Mouse (Mus musculus) A20 (cell line): ENCODE results near the gene Cmc4.

Source experiments
- DNase-seq: peaks from one replicate; pipeline ENCODE4 v3.0.0-alpha.2; 2011; ENCODE audit warnings: low read depth, low spot score

The Cmc4 gene

GRCm38 (mm10) chrX:75415936-75416785 lies at the start of gene Cmc4, which contains the start of the genes Mtcp1 and Brcc3:
Cmc4 (minus strand) TSS chrX:75416584.
Mtcp1 (minus strand) TSS chrX:75416588.
Brcc3 (plus strand) TSS chrX:75416628.
- DNase-seq, result peak; percentile 92

- no peak for DNase-seq
Observed at GRCm38 (mm10) chrX:75454597-75454996, 38.2 kb upstream of the Cmc4 start.

GRCm38 (mm10) chrX:75409711-75410110 lies 6.7 kb downstream of the Cmc4 start:
- no peak for DNase-seq

- no peak for DNase-seq
Observed at GRCm38 (mm10) chrX:75403350-75403749, 13.0 kb downstream of the Cmc4 start.

GRCm38 (mm10) chrX:75402668-75403067 lies 13.7 kb downstream of the Cmc4 start:
- DNase-seq, result no peak

GRCm38 (mm10) chrX:75399471-75399870 lies 16.9 kb downstream of the Cmc4 start:
- DNase-seq, result no peak

- peak; percentile 87 for DNase-seq
Observed at GRCm38 (mm10) chrX:75382195-75382771, 34.1 kb downstream of the Cmc4 start, which contains the start of the genes Fundc2 and F8. Fundc2 (plus strand) TSS chrX:75382399. F8 (minus strand) TSS chrX:75382615.

GRCm38 (mm10) chrX:75381699-75382098 lies 34.7 kb downstream of the Cmc4 start:
- DNase-seq, result no peak

- DNase-seq, result no peak
Observed at GRCm38 (mm10) chrX:75381176-75381575, 35.2 kb downstream of the Cmc4 start.

- no peak for DNase-seq
Observed at GRCm38 (mm10) chrX:75376815-75377214, 39.6 kb downstream of the Cmc4 start.

- DNase-seq, result no peak
Observed at GRCm38 (mm10) chrX:75372666-75373425, 43.5 kb downstream of the Cmc4 start.

- DNase-seq, result no peak
Observed at GRCm38 (mm10) chrX:75370197-75370596, 46.2 kb downstream of the Cmc4 start.
